Mouse (Mus musculus): ENCODE results near the gene Nfic. TPM values are rescaled to one million over a fixed set of nuclear protein-coding genes. Genes with fewer than 3 reads are reported as not detected.

The Nfic gene
- total RNA-seq, 2 experiments from 2014 or later, result 120 to 129 TPM

DNA sequence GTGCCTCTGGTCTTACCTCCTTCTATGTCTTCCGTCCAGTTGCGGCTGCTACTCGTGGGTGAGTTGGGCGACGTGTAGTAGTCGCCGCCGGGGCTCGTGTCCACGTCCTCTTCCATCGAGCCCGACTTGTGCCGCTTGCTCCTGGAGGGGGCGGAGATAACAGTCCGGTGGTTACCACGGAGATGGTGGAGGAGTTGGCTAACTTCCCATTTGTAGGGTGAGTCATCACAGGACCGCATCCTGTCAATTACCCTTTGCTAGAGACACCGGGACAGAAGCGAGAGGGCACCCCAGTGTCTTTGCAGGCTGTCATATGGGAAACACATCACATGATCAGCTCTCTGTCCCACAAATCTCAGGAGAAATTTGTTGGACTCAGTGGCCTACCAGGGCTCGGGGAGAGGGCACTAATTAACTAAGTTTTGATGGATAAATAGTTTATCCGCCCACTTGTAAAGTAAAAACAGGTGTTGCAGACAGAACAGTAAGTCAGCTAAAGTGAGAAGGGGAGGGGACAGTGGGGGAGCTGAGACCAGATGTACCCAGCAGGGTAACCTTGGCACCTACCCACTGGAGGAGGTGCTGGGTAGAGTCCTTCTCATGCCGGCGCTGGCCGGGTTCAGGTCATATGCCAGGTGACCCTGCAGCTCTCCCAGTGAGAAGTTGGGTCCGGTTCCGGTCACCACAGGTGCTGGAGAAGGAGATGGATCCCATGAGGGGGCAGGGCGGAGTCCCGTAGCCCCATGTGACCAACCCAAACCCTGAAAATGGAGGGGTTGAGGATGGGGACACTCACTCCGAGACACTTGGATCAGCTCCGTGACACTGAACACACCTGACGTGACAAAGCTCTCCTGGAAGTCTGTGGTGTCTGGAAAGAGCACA lies 47.7 kb downstream of the Nfic start:
- no peak for DNase-seq (ENCODE audit: low spot score in 2 of 2)

GRCm38 (mm10) chr10:81406504-81407440 lies 48.7 kb downstream of the Nfic start:
- no peak for DNase-seq (ENCODE audit: low spot score in 2 of 2)

GRCm38 (mm10) chr10:81405588-81406201 lies 49.7 kb downstream of the Nfic start:
- DNase-seq (ENCODE audit: low spot score in 2 of 2), result no peak

- no peak for DNase-seq (ENCODE audit: low spot score in 2 of 2)
Observed at GRCm38 (mm10) chr10:81404720-81405119, 50.7 kb downstream of the Nfic start.

- no peak for DNase-seq (ENCODE audit: low spot score in 2 of 2)
Observed at GRCm38 (mm10) chr10:81404082-81404481, 51.4 kb downstream of the Nfic start.

- DNase-seq (ENCODE audit: low spot score in 2 of 2), result no peak
Observed at GRCm38 (mm10) chr10:81403511-81403910, 51.9 kb downstream of the Nfic start.

DNA sequence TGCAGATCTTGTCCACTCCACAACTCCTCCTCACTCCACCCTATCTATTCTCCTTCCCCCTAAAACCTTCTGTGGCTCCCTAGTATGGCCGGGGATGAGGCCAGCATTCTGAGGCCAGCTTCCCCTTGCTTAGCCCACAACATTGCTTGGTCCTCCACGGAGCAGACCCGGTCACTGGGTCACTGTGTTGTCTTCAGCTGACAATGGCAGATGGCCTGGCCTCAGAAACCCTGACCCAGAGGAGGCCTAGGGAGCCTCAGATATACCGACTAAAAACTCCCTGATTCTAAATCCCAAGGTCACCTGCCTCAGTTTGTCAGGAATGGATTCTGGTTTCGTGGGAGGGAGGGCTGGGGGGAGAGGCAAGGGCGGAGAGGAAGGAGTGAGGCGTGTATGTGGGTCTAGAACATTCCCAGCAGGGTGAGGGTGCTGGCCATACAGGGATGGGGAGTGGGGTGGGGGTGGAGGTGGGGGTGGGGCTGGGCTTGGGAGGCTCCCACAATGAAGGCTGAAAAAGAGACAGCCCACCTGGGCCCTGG lies 53.1 kb downstream of the Nfic start:
- no peak for DNase-seq (ENCODE audit: low spot score in 2 of 2)

- DNase-seq (ENCODE audit: low spot score in 2 of 2), result no peak
Observed at GRCm38 (mm10) chr10:81401521-81402226, 53.8 kb downstream of the Nfic start.

- DNase-seq (ENCODE audit: low spot score in 2 of 2), result no peak
Observed at GRCm38 (mm10) chr10:81401205-81401520, 54.3 kb downstream of the Nfic start.

GRCm38 (mm10) chr10:81400371-81401204 lies 54.8 kb downstream of the Nfic start:
- DNase-seq (ENCODE audit: low spot score in 2 of 2), result no peak

DNA sequence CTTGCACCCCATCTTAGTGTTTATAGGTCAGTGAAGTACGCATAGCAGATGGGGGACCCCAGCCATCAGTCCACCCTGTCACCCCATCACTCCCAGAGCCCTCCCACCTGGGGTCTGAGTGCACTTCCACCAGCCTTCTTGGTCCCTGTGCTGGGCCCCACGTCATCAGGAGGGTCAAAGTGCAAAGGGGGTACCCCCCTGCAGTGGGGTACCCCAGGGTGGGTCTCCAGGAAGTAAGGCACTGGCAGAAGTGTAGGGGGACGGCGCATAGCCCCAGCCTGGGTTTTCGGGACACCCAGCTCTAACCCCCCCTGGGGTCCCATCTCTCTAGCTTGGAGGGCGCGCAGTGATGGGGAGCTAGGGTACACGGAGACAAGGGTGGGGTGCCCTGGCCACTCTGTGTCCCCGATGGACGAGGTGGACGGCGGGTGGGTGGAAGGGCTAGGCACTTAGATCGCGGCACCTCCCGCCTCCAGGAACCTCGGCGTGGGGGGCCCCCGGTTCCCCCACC lies 55.6 kb downstream of the Nfic start:
- DNase-seq (ENCODE audit: low spot score in 2 of 2), result no peak

DNA sequence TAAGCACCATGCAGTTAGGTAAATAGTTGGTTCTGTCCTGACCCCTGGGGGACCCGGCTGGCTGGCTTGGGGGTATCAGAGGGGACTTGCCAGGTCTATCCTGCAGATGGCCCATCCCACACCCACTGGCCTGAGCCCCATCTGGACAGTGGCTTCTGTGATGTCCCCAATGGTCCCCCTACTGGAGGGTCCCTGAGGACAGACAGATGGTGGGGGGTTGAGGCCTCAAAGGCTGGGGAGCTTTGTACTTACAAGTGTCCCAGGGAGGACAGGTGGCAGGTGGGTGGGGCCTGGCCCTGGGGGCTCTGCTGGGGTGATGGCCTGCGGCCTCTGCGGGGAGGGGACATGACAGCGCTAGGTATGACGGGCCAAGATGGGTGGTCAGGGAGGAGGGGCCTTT lies 56.1 kb downstream of the Nfic start:
- DNase-seq (ENCODE audit: low spot score in 2 of 2), result no peak

DNA sequence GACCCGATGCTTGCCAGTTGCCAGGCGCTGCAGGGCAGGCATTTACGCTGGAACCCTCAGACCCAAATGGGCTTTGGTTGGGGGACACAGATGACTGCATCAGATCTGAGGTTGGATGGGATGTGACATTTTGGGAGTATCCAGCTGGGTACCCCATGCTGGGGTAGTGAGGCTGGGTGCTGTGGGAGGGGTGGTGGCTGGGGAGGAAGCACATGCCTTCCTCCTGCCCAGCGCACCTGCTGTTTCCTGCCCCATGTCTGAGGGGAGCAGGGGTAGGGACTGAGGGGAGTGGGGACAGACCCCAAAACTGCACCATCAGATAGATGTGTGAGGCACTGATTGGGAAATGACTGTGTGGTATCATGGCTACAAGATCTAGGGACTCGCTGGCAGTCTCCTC lies 58.7 kb downstream of the Nfic start:
- no peak for DNase-seq (ENCODE audit: low spot score in 2 of 2)

GRCm38 (mm10) chr10:81395865-81396264 lies 59.6 kb downstream of the Nfic start:
- no peak for DNase-seq (ENCODE audit: low spot score in 2 of 2)

DNA sequence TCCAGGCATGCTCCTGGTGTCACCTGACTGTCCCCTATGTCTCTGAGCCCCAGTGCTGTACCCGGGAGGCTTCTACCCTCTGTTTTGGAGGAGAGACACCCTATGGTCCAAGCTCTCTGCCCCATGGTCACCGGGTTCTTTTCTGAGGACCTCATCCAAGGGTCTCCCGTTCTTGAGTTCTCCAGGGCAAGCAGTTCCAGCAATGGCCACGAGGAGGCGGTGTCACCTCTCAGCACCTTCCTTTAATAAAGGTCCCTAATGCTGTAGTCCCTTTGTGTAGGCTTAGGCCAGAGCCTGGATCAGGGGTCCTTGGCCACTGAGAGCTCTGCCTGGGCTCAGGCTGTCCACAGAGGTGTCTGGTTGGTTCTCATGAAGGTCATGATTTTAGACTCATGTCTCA lies 60.3 kb downstream of the Nfic start:
- no peak for DNase-seq (ENCODE audit: low spot score in 2 of 2)

GRCm38 (mm10) chr10:81393456-81394063 lies 61.9 kb downstream of the Nfic start:
- DNase-seq (ENCODE audit: low spot score in 2 of 2), result no peak

GRCm38 (mm10) chr10:81392781-81393185 lies 62.7 kb downstream of the Nfic start, which contains the start of gene Smim24:
Smim24 (plus strand) TSS chr10:81393051.
- no peak for DNase-seq (ENCODE audit: low spot score in 2 of 2)

DNA sequence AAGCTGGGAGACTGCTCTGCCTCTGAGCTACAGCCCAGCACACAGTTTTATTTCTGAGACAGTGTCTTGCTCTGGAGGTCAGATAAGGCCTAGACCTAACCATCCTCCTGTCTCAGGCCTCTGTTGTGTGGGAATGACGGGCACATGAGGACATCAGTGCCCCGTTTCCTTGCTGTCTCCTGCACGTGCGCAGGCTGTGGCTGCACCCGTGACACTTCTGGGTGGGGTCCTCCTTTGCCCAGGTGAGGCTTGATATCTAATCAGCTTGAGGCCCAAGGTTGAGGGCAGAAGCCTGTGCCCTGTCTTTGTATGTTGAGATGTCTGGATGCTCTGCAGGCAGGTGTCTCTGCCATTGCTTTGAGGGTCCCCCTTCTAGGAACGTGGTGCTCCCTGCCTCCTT lies 63.2 kb downstream of the Nfic start:
- no peak for DNase-seq (ENCODE audit: low spot score in 2 of 2)

- DNase-seq (ENCODE audit: low spot score in 2 of 2), result no peak
Observed at GRCm38 (mm10) chr10:81390678-81390965, 64.8 kb downstream of the Nfic start.

Data from adrenal gland, postnatal 4 days (tissue).